Mouse (Mus musculus) ES-CJ7 (cell line): Measurements from ENCODE around the gene Pdp2.
A peak's percentile ranks its signal among the peaks of the same experiment; 100 is the strongest.
"Not testable (repeated sequence)": the region's sequence is repeated elsewhere in the genome, so short reads cannot be mapped to it uniquely, and the experiment has no call there.

Experiments used
- DNase-seq: peaks from one replicate; pipeline ENCODE4 v3.0.0; 2011; ENCODE audit warnings: low read depth, low spot score

The Pdp2 gene

DNA sequence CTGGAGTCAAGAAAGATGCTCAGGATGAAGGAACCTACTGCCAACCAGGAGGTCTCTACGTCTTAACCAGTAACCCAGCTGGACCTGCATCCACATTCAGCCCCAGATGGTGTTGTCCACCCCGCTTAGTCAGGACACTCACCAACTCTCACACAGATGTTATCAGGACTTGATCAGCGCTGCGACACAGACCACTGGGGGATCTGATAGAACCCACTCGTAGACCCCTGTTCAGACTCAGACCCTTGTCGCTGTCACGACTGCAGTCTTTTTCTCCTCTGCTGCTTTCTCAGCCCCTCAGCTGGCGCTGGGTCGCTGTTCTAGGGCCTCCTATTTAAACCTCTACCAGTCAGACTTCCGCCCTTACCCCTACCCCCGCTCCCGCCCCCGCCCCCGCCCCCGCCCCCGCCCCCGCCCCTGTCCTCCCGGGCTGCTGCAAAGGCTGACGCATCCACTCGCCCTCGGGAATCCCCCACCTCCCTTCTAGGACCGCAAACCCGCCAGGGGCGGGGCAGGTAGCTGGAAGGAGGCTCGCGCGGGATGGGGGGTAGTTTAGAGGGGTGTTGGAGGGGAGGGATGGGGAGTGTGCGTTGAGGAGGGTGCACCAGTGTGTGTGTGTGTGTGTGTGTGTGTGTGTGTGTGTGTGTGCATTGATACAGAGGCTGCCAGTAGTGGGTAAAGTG is 39.9 kb downstream of the Pdp2 start, which contains the start of gene Rrad:
Rrad (minus strand) TSS at position 347 of the 683 bp plus-strand sequence.
- DNase-seq = peak; percentile 39

DNA sequence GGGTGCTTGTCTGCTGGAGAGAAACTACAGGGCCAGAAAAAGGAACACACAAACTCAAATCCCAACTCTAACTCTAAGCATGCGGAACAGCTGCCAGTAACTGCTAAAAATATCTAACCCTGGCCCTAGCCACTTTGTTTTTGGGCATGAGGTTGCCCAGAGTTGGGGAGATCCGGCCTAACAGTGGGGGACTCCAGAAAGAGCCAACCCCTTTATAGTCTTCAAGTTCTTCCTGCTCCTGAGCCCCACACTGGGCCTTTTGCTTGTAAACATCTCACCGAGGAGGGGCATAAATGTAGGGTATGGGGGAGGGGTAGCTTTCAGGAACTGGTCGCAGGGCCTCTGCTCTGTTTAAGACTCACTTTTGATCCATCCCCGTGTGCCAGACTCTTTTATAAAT is 40.7 kb downstream of the Pdp2 start:
- DNase-seq = no peak

DNA sequence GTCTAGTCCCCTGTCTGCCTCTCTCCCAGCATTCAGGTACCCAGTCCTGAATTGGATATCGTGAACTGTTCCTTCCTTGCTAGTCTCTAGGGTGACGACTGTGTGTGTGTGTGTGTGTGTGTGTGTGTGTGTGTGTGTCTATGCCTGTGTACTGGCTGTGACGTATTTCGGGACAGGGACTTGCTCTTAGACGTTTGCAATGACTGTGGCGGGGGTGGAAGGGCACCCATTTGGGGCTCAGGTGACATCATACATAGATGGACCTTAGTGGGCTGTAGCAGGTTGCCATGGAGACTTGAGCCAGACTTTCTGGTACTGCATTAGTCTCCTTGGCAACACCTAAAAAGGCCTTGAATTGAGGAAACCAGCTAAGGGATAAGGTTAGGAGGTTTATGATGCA is 41.2 kb downstream of the Pdp2 start:
- DNase-seq = no peak

DNA sequence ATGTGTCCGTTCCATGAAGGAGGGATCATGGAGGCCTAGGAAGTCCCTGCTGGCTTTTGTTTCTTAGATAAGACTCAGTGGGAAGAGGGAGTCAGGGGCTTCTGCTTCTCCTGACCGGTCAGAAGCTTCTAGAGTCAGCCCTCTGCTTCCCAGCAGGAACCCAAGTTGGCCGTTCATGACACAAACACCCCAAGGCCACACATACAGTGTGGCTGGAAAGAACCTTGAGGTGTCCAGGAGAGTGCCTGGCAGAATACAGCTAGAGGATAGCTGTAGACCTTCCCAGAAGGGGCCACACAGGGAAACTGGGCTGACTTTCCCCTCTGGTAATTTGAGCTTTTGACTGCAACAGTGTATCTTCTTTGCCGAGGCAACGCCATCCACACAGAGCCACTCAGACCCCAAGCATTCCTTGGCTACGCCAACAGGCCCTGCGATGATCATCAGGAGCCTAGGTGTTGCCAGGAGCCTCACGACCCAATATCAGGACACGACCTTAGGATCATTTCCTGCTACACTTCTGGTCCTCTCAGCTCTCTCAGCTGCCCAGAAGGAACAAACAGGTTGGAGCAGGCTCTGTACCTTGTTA is 42.0 kb downstream of the Pdp2 start:
- no peak for DNase-seq

DNA sequence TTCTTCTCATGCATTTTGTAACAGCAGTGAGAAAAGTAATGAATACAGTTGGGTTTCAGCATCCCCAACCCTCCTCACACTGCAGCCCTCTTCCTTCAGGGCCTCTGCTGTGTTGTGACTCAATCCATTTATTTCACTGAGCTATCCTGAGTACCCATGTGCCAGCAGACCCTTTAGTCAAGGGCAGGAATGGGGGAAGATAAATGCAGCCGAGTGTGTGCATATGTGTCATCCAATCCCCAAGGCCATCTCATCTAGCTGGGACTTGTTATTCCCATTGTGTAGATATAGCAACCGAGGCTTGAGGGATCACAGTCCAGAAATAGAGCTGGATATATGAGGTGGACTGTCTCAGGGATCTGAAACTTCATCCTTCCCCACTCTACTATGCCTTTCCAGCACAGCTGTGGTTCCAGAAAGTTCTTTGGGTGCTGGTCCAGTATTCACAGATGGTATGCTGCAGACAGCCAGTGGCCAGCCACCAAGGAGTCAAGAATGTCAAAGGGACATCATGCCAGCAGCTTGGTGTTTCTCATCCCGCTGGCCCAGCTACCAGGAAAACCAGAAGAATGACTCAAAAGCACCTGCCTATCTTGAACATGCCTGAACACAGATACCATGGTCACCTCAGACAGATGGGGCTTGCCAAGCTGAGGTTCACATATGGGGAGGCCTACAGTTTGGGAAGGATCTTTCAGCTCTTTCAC is 43.9 kb downstream of the Pdp2 start:
- DNase-seq = no peak

DNA sequence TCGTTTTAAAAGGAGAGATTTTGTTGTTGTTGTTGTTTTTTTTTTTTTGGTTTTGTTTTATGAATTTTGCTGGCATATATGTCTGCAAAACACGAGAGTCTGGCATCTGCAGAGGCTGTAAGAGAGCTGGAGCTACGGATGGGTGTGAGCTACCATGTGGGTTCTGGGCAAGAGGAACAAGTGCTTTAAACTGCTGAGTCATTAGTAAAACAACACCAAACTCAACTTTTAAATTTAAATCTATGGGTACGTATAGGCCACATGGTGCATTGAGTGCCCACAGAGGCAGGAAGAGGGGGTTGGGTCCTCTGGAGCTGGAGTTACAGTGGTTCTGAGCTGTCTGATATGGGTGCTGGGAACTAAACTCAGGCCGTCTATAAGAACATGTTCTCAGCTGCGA is 46.8 kb downstream of the Pdp2 start:
- DNase-seq = no peak

DNA sequence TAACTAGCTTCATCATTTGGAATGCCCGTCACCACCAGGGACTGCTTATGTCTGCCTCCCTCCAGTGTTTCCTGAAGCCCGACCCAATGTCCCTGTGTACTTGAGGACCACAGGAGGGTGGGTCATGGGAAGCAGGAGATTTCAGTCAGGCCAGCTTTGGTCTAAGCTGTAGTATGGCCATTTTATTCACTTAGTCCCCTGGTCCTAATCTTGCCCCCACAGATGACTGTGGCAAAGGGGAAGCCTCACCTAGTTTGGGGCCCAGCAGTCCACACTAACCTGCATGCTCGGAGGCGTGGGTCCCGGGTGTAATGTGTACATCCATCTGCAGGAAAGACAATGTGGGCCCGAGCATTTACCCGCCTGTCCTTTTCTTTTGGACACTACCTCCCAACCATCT is 49.0 kb downstream of the Pdp2 start:
- no peak for DNase-seq

DNA sequence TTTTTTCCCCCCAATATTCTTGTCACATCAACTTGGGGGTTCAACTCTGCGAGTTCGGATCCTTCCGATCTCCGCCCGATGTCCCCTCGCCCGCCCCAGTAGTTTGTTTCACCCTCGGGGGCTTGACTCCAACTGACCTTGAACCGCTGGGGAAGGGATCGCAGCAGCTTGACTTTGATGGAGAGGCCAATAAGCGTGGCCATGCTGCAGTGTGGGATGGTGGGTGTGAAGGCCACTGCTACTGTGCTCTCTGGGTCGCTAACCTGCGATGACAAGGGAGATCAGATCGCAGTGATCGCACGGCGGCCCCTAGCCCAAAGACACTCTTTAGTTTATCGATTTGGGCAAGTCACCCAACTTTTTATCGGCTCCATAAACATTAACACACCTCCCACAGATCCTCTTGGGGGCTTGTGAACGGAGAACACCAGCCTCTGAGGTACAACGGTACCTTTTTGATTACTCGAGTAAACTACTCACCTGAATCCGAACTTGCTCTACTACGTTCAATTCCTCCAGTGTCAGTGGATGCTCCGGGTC is 49.6 kb downstream of the Pdp2 start:
- DNase-seq = no peak

DNA sequence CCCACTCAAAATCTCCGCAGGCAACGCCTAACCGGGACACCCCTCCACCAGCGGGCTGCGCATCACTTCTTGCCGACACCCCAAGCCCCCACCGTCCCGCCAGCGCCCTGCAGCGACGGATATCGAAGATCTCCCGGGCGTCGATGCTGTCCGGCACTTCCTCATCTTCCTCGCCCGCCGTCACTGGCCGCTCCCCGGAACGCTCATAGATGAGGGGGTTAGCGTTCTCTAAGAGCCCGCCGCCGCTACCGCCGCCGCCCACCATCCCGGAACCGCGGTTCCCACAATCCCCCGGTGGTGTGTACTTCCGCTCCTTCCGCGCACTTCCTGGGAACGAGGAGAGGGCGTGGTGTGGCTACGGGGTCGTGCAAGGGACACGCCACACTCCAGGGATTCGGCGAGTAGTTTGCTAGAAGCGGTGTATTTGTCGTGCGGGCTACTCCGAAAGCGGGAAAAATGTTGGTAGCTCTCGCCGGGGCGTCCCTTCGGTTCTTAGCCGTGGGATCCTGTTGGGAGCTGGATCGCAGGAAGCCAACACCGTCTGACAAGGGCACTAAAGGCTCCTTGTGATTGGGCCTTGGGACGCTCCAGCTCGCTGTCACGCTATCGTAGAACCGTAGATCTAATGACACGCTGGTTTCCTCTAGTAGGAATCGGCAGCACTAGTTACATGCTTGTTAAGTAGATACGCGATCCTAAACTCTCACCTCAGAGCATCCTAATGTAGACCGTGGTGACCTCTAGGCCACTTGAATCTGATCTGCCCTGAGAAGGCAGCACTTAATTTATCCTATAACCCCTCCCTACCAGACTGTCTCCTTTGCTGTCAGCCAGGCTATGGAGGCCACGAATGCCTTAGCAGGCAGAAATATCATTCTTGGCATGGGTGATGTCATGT is 50.4 kb downstream of the Pdp2 start, which contains the start of gene Ciao2b:
Ciao2b (minus strand) TSS at position 540 of the 898 bp plus-strand sequence.
- DNase-seq = peak; percentile 91

DNA sequence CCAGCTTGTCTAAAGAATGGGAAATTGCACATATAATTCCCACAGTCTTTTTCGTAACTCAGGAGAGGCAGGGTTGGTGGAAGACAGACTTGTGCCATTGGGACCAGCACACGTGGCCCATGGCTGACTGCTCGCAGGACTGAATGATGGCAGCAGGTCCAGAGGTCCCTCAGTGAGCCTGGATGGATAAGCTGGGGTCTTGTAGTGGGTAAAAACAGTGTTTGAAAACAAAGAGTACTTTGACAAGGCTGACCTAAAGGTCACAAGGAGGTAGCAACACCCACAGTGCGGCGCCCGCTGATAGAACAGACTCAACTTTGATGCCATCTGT is 51.0 kb downstream of the Pdp2 start:
- DNase-seq = no peak

DNA sequence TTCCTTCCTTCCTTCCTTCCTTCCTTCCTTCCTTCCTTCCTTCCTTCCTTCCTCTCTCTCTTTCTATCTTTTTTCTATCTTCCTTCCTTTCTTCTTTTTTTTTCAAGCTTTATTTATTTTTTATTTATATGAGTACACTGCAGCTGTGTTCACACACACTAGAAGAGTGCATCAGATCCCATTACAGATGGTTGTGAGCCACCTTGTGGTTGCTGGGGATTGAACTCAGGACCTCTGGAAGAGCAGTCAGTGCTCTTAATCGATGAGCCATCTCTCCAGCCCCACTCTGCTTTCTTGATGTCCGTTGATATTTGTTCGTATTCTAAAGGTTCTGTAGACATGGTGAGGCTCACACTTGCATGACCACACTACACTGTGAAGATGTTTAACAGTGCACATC is 52.9 kb downstream of the Pdp2 start:
- not testable (repeated sequence) for DNase-seq
